Comparison of ENCODE assay signal across 10 mouse cellular contexts in the genomic region with DNA sequence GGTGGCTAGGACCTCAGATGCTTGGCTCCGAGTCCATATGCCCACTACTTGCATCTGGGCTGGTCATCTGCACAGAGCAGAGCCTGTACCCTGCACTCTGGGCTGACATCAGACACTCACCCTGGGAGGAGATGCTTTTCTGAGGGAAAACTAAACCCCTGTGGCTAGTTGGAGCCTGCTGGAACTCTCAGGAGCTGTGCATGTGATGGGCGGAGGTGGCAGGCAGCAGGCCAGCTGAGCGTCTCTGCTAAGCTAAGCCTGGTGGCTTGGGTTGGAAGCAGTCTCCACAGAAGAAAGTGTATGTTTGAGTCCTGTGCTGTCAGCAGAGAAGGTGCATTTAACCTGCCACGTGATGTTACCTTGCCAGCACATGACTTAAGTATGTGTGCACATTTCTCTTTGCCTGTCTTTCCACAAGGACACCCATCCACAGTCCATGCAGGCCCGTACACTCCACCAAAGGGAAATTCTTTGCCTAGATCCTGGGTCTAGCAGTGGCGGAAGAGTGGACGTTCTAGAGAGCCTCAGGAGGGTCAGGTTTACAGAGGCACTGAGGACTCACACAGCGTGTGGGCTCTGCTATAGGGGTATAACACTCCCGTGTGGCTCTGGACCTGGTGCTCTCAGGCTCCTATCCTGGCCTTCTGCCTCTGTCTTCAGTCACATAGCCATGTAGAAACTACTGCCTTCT. TPM values are rescaled to one million over a fixed set of nuclear protein-coding genes. Genes with fewer than 3 reads are reported as not detected.
DNase-seq lines count a peak whose midpoint lies in the region; ATAC-seq and TF ChIP-seq lines count a peak whose summit lies in the region.
"Had no signal": no experiment of that assay in that cellular context is flagged by ENCODE, and none has a peak within 500 bp of the region (broad histone marks: within the 10 kb centered on the region; RNA-seq: fewer than 3 reads in every experiment).

No protein-coding gene starts in this region.

- H3K36me3 ChIP-seq in hindbrain, postnatal 0 days (ENCODE audit: insufficient read depth, low read length) = peaks cover 39% of the 10 kb centered on the region
- 0 out of 2 replicates have a peak, but pooled peaks cover 3% of the 10 kb centered on the region for H3K36me3 ChIP-seq in hindbrain, embryonic 11.5 days (ENCODE audit: control insufficient read depth, insufficient read depth, low read length)
- peaks cover 10% of the 10 kb centered on the region; the same call in 1 of the 2 replicates for H3K36me3 ChIP-seq in stomach, embryonic 15.5 days
- peaks cover 20% of the 10 kb centered on the region for H3K36me3 ChIP-seq in stomach, postnatal 0 days (ENCODE audit: control insufficient read depth, insufficient read depth, low read length)
- H3K36me3 ChIP-seq in heart, postnatal 0 days (replicated peaks; ENCODE audit: control insufficient read depth, insufficient read depth, low read length) = peaks cover 41% of the 10 kb centered on the region

- H3K9me3 ChIP-seq in hindbrain, postnatal 0 days (ENCODE audit: low read length) = no peaks in the 10 kb centered on the region
- H3K9me3 ChIP-seq in hindbrain, embryonic 11.5 days (ENCODE audit: control insufficient read depth, low read length) = no peaks in the 10 kb centered on the region
- no peaks in the 10 kb centered on the region for H3K9me3 ChIP-seq in stomach, embryonic 15.5 days
- no peaks in the 10 kb centered on the region for H3K9me3 ChIP-seq in stomach, postnatal 0 days (ENCODE audit: control insufficient read depth, low read length)
- no peaks in the 10 kb centered on the region for H3K9me3 ChIP-seq in heart, postnatal 0 days (replicated peaks; ENCODE audit: control insufficient read depth, low read length)

- no peaks in the 10 kb centered on the region; the same call in 1 of the 2 replicates for H3K4me1 ChIP-seq in hindbrain, postnatal 0 days (ENCODE audit: insufficient read depth, low read length)
- no peaks in the 10 kb centered on the region for H3K4me1 ChIP-seq in hindbrain, embryonic 11.5 days (replicated peaks; ENCODE audit: control insufficient read depth, insufficient read depth, low read length)
- H3K4me1 ChIP-seq in stomach, embryonic 15.5 days = peaks cover 8% of the 10 kb centered on the region; the same call in 1 of the 2 replicates
- H3K4me1 ChIP-seq in stomach, postnatal 0 days (replicated peaks; ENCODE audit: control insufficient read depth, insufficient read depth) = no peaks in the 10 kb centered on the region; the same call in none of the 2 replicates
- H3K4me1 ChIP-seq in heart, postnatal 0 days (ENCODE audit: control insufficient read depth, insufficient read depth) = peaks cover 11% of the 10 kb centered on the region

- 93% methylated on average over 9 of the region's 9 CpGs for WGBS in hindbrain, postnatal 0 days
- WGBS in hindbrain, embryonic 11.5 days = 86% methylated on average over 9 of the region's 9 CpGs
- WGBS in stomach, embryonic 15.5 days = 88% methylated on average over 9 of the region's 9 CpGs
- 79% methylated on average over 9 of the region's 9 CpGs for WGBS in stomach, postnatal 0 days
- WGBS in heart, postnatal 0 days = 77% methylated on average over 9 of the region's 9 CpGs

- no peak for ATAC-seq in hindbrain, postnatal 0 days
- ATAC-seq in hindbrain, embryonic 11.5 days (ENCODE audit: low FRiP score) = no peak
- no peak for ATAC-seq in stomach, embryonic 15.5 days (ENCODE audit: insufficient read depth, low FRiP score, low read depth)
- ATAC-seq in stomach, postnatal 0 days (ENCODE audit: low FRiP score, low TSS enrichment) = no peak
- no peak for ATAC-seq in heart, postnatal 0 days (ENCODE audit: insufficient read depth, low read depth)

- H3K4me2 ChIP-seq in hindbrain, postnatal 0 days (ENCODE audit: low read depth, low read length) = no peak overlapping the region
- no peak overlapping the region for H3K4me2 ChIP-seq in hindbrain, embryonic 11.5 days (replicated peaks; ENCODE audit: low read depth, low read length)
- H3K4me2 ChIP-seq in stomach, embryonic 15.5 days = no peak overlapping the region
- no peak overlapping the region for H3K4me2 ChIP-seq in stomach, postnatal 0 days (replicated peaks; ENCODE audit: low read depth)
- no peak overlapping the region for H3K4me2 ChIP-seq in heart, postnatal 0 days (ENCODE audit: low read depth, low read length)

- no peak overlapping the region for H3K4me3 ChIP-seq in hindbrain, postnatal 0 days (ENCODE audit: low read length)
- H3K4me3 ChIP-seq in hindbrain, embryonic 11.5 days (ENCODE audit: low read depth, low read length) = no peak overlapping the region
- no peak overlapping the region for H3K4me3 ChIP-seq in stomach, embryonic 15.5 days (replicated peaks)
- H3K4me3 ChIP-seq in stomach, postnatal 0 days (ENCODE audit: low read depth, low read length) = no peak overlapping the region
- H3K4me3 ChIP-seq in heart, postnatal 0 days (ENCODE audit: low read depth, low read length) = no peak overlapping the region

- peak overlapping the region; percentile 49; the same call in 1 of the 2 replicates for H3K27ac ChIP-seq in hindbrain, postnatal 0 days
- no peak overlapping the region for H3K27ac ChIP-seq in hindbrain, embryonic 11.5 days (ENCODE audit: low read depth, low read length)
- H3K27ac ChIP-seq in stomach, embryonic 15.5 days = 0 out of 2 replicates have a peak overlapping the region, but pooled peaks have one; percentile 9
- H3K27ac ChIP-seq in stomach, postnatal 0 days (replicated peaks) = no peak overlapping the region
- peak overlapping the region; percentile 84 for H3K27ac ChIP-seq in heart, postnatal 0 days (ENCODE audit: low read depth)
- H3K27ac ChIP-seq: liver, embryonic 14.5 days had no signal

- DNase-seq in hindbrain, postnatal 0 days (ENCODE audit: low spot score) = no peak
- no peak for DNase-seq in hindbrain, embryonic 11.5 days (ENCODE audit: low spot score)
- no peak for DNase-seq in stomach, postnatal 0 days (ENCODE audit: low spot score)
- no peak for DNase-seq in heart, postnatal 0 days (ENCODE audit: low spot score)
- peak; percentile 65 for DNase-seq in telencephalon, adult 2 months (ENCODE audit: low read depth, low spot score)
- no peak for DNase-seq in ovary, adult 18-20 months (ENCODE audit: low spot score)
- no peak for DNase-seq in embryo, embryonic 10.5 days (ENCODE audit: low spot score)
- DNase-seq: cerebellum, adult 8-10 months had no signal

- no peaks in the 10 kb centered on the region for H3K27me3 ChIP-seq in hindbrain, postnatal 0 days (ENCODE audit: insufficient read depth, low read length)
- H3K27me3 ChIP-seq in hindbrain, embryonic 11.5 days (ENCODE audit: control insufficient read depth, insufficient read depth, low read length) = no peaks in the 10 kb centered on the region
- no peaks in the 10 kb centered on the region for H3K27me3 ChIP-seq in stomach, embryonic 15.5 days (replicated peaks)
- H3K27me3 ChIP-seq in stomach, postnatal 0 days (ENCODE audit: control insufficient read depth, insufficient read depth, low read length) = no peaks in the 10 kb centered on the region
- no peaks in the 10 kb centered on the region for H3K27me3 ChIP-seq in heart, postnatal 0 days (ENCODE audit: control insufficient read depth, insufficient read depth, low read length)

- H3K9ac ChIP-seq in hindbrain, postnatal 0 days (replicated peaks; ENCODE audit: low read length) = no peak overlapping the region
- no peak overlapping the region for H3K9ac ChIP-seq in hindbrain, embryonic 11.5 days (ENCODE audit: low read depth, low read length)
- no peak overlapping the region for H3K9ac ChIP-seq in stomach, embryonic 15.5 days
- H3K9ac ChIP-seq in stomach, postnatal 0 days (ENCODE audit: low read length) = no peak overlapping the region
- H3K9ac ChIP-seq in heart, postnatal 0 days (replicated peaks; ENCODE audit: low read depth, low read length) = no peak overlapping the region
- H3K9ac ChIP-seq: liver, embryonic 14.5 days had no signal

- no peak for TF ChIP-seq EP300 in stomach, postnatal 0 days (optimal IDR thresholded peaks at IDR 0.05)
- TF ChIP-seq EP300 in heart, postnatal 0 days (IDR thresholded peaks at IDR 0.05; ENCODE audit: low read depth) = no peak

- TF ChIP-seq CTCF in hindbrain, postnatal 0 days (IDR thresholded peaks at IDR 0.05; ENCODE audit: low read depth) = no peak
- no peak for TF ChIP-seq CTCF in stomach, postnatal 0 days (IDR thresholded peaks at IDR 0.05; ENCODE audit: low read depth)
- no peak for TF ChIP-seq CTCF in heart, postnatal 0 days (IDR thresholded peaks at IDR 0.05; ENCODE audit: low read depth)

RNA-seq across cellular contexts. Expression of a gene that starts 31.1 kb away (rescaled TPM):
- 48.2 and 51.2 TPM in 2 replicates for total RNA-seq in hindbrain, postnatal 0 days (2014; rRNA removed)
- 23.3 and 25.1 TPM in 2 replicates for polyA plus RNA-seq in hindbrain, postnatal 0 days (2015; fragmentation: Nextera tagmentation; extraction: Ambion mirVana)
- polyA plus RNA-seq in hindbrain, embryonic 11.5 days (2014; fragmentation: Nextera tagmentation; extraction: Ambion mirVana) = 26.9 and 29.5 TPM in 2 replicates
- polyA plus RNA-seq in stomach, embryonic 15.5 days (2015; fragmentation: Nextera tagmentation; extraction: Ambion mirVana) = 23.5 and 26.2 TPM in 2 replicates
- 19.6 TPM in 2 replicates for polyA plus RNA-seq in stomach, postnatal 0 days (2015; fragmentation: Nextera tagmentation; extraction: Ambion mirVana)
- total RNA-seq in heart, postnatal 0 days (2014; rRNA removed; ENCODE audit: low replicate concordance) = 54.2 and 62.6 TPM in 2 replicates
- 43.5 and 45.4 TPM in 2 replicates for polyA plus RNA-seq in heart, postnatal 0 days (2015; fragmentation: Nextera tagmentation; extraction: Ambion mirVana)

RNA-seq across cellular contexts. Expression of a gene that starts 48.5 kb away (rescaled TPM):
- total RNA-seq in hindbrain, postnatal 0 days (2014; rRNA removed) = 9.2 and 11.9 TPM in 2 replicates
- polyA plus RNA-seq in hindbrain, postnatal 0 days (2015; fragmentation: Nextera tagmentation; extraction: Ambion mirVana) = 10.2 and 10.8 TPM in 2 replicates
- 14.1 and 14.6 TPM in 2 replicates for polyA plus RNA-seq in hindbrain, embryonic 11.5 days (2014; fragmentation: Nextera tagmentation; extraction: Ambion mirVana)
- 17.3 and 20.9 TPM in 2 replicates for polyA plus RNA-seq in stomach, embryonic 15.5 days (2015; fragmentation: Nextera tagmentation; extraction: Ambion mirVana)
- 22.1 and 23.4 TPM in 2 replicates for polyA plus RNA-seq in stomach, postnatal 0 days (2015; fragmentation: Nextera tagmentation; extraction: Ambion mirVana)
- 8.0 and 22.3 TPM in 2 replicates for total RNA-seq in heart, postnatal 0 days (2014; rRNA removed; ENCODE audit: low replicate concordance)
- polyA plus RNA-seq in heart, postnatal 0 days (2015; fragmentation: Nextera tagmentation; extraction: Ambion mirVana) = 8.2 and 9.3 TPM in 2 replicates

RNA-seq across cellular contexts. Expression of a gene that starts 52.4 kb away (rescaled TPM):
- 6.3 and 8.4 TPM in 2 replicates for total RNA-seq in hindbrain, postnatal 0 days (2014; rRNA removed)
- polyA plus RNA-seq in hindbrain, postnatal 0 days (2015; fragmentation: Nextera tagmentation; extraction: Ambion mirVana) = 1.6 TPM in 2 replicates
- polyA plus RNA-seq in hindbrain, embryonic 11.5 days (2014; fragmentation: Nextera tagmentation; extraction: Ambion mirVana) = 0.56 and 1.1 TPM in 2 replicates
- 0.40 and 0.65 TPM in 2 replicates for polyA plus RNA-seq in stomach, embryonic 15.5 days (2015; fragmentation: Nextera tagmentation; extraction: Ambion mirVana)
- 0.23 and 0.25 TPM in 2 replicates for polyA plus RNA-seq in stomach, postnatal 0 days (2015; fragmentation: Nextera tagmentation; extraction: Ambion mirVana)
- 0.93 and 1.6 TPM in 2 replicates for total RNA-seq in heart, postnatal 0 days (2014; rRNA removed; ENCODE audit: low replicate concordance)
- polyA plus RNA-seq in heart, postnatal 0 days (2015; fragmentation: Nextera tagmentation; extraction: Ambion mirVana) = 0.04 and 0.05 TPM in 2 replicates

Comparison
In these comparisons a context has a peak if more than half of its experiments do, and no peak if none do; other contexts are left out.
1. H3K27ac ChIP-seq: peak in hindbrain, postnatal 0 days (single experiment), stomach, embryonic 15.5 days (single experiment) and heart, postnatal 0 days (single experiment); none in hindbrain, embryonic 11.5 days (single experiment) and stomach, postnatal 0 days (single experiment).